In genomic region chr4:126325281-126325861, GRCm38 (mm10) we compare ENCODE assay signal across 8 mouse cellular contexts. TPM values are rescaled to one million over a fixed set of nuclear protein-coding genes. Genes with fewer than 3 reads are reported as not detected.
A peak's percentile ranks its signal among the peaks of the same experiment; 100 is the strongest.
DNase-seq lines count a peak whose midpoint lies in the region; ATAC-seq and TF ChIP-seq lines count a peak whose summit lies in the region.

Tekt2 (minus strand) TSS chr4:126325688.

- H3K36me3 ChIP-seq in heart, embryonic 11.5 days (ENCODE audit: control insufficient read depth, insufficient read depth, low read length) = no peaks in the 10 kb centered on the region
- H3K36me3 ChIP-seq in heart, postnatal 0 days (replicated peaks; ENCODE audit: control insufficient read depth, insufficient read depth, low read length) = no peaks in the 10 kb centered on the region

- H3K9me3 ChIP-seq in heart, embryonic 11.5 days (replicated peaks; ENCODE audit: control insufficient read depth, low read length) = no peaks in the 10 kb centered on the region
- H3K9me3 ChIP-seq in heart, postnatal 0 days (replicated peaks; ENCODE audit: control insufficient read depth, low read length) = no peaks in the 10 kb centered on the region

- DNase-seq in heart, adult 9 months (ENCODE audit: low spot score in 2 of 2) = no peak
- peak; percentile 38 for DNase-seq in R1 (ENCODE audit: low read depth, low spot score)
- DNase-seq in heart, postnatal 0 days (ENCODE audit: low spot score) = no peak
- DNase-seq in lung, postnatal 10 days = peak; percentile 49
- no peak for DNase-seq in thymus, postnatal 36 days
- no peak for DNase-seq in left cerebral cortex, postnatal 36 days (ENCODE audit: low spot score in 2 of 2)
- DNase-seq in layer of hippocampus, adult 11-12 months (ENCODE audit: low spot score) = no peak

- H3K4me1 ChIP-seq in heart, embryonic 11.5 days (ENCODE audit: control insufficient read depth, insufficient read depth, low read length) = peaks cover 1% of the 10 kb centered on the region; the same call in 1 of the 2 replicates
- 0 out of 2 replicates have a peak, but pooled peaks cover 4% of the 10 kb centered on the region for H3K4me1 ChIP-seq in heart, postnatal 0 days (ENCODE audit: control insufficient read depth, insufficient read depth)

- no peak for TF ChIP-seq EP300 in heart, postnatal 0 days (IDR thresholded peaks at IDR 0.05; ENCODE audit: low read depth)

- no peak within 1 kb of the TSS for H3K9ac ChIP-seq in heart, embryonic 11.5 days (ENCODE audit: low read depth, low read length)
- H3K9ac ChIP-seq in heart, postnatal 0 days (replicated peaks; ENCODE audit: low read depth, low read length) = no peak within 1 kb of the TSS

- no peak within 1 kb of the TSS for H3K4me3 ChIP-seq in heart, embryonic 11.5 days (ENCODE audit: low read depth, low read length)
- no peak within 1 kb of the TSS; the same call in 1 of the 2 replicates for H3K4me3 ChIP-seq in heart, postnatal 0 days (ENCODE audit: low read depth, low read length)

- 8% methylated on average over 23 of the region's 23 CpGs for WGBS in heart, embryonic 11.5 days (ENCODE audit: insufficient replicate concordance)
- 15% methylated on average over 23 of the region's 23 CpGs for WGBS in heart, postnatal 0 days

- TF ChIP-seq CTCF in heart, postnatal 0 days (IDR thresholded peaks at IDR 0.05; ENCODE audit: low read depth) = no peak

- no peak within 1 kb of the TSS for H3K27ac ChIP-seq in heart, embryonic 11.5 days (ENCODE audit: low read depth, low read length)
- no peak within 1 kb of the TSS for H3K27ac ChIP-seq in heart, postnatal 0 days (ENCODE audit: low read depth)

- no peak for ATAC-seq in heart, embryonic 11.5 days (replicated peaks; ENCODE audit: insufficient number of reproducible peaks, low FRiP score, low TSS enrichment)
- ATAC-seq in heart, postnatal 0 days (ENCODE audit: insufficient read depth, low read depth) = no peak

- peak within 1 kb of the TSS; percentile 47 for H3K4me2 ChIP-seq in heart, embryonic 11.5 days
- H3K4me2 ChIP-seq in heart, postnatal 0 days (ENCODE audit: low read depth, low read length) = peak within 1 kb of the TSS; percentile 39

- peaks cover 32% of the 10 kb centered on the region for H3K27me3 ChIP-seq in heart, embryonic 11.5 days (ENCODE audit: control insufficient read depth, insufficient read depth, low read length)
- 0 out of 2 replicates have a peak, but pooled peaks cover 12% of the 10 kb centered on the region for H3K27me3 ChIP-seq in heart, postnatal 0 days (ENCODE audit: control insufficient read depth, insufficient read depth, low read length)

- intact Hi-C loops in left cerebral cortex, postnatal 36 days (cut with DNase I) = no loop called here

RNA-seq across cellular contexts. Expression of gene Tekt2, which starts in this region (rescaled TPM):
- polyA plus RNA-seq in heart, embryonic 11.5 days (2014; fragmentation: Nextera tagmentation; extraction: Ambion mirVana) = 0.96 and 1.5 TPM in 2 replicates
- not detected in 2 replicates for total RNA-seq in heart, postnatal 0 days (2014; rRNA removed; ENCODE audit: low replicate concordance)
- 0.27 and 0.88 TPM in 2 replicates for polyA plus RNA-seq in heart, postnatal 0 days (2015; fragmentation: Nextera tagmentation; extraction: Ambion mirVana)
- total RNA-seq in left cerebral cortex, postnatal 36 days (2021) = 1 to 10 TPM; 1.1 to 2.2 TPM

Comparison
In these comparisons a context has a peak if more than half of its experiments do, and no peak if none do; other contexts are left out.
1. DNase-seq: peak in R1 (single experiment) and lung, postnatal 10 days (single experiment); none in heart, adult 9 months (0 of 2), heart, postnatal 0 days (single experiment), thymus, postnatal 36 days (0 of 2), left cerebral cortex, postnatal 36 days (0 of 2) and layer of hippocampus, adult 11-12 months (single experiment).